Mouse (Mus musculus) forebrain, embryonic 11.5 days (tissue): ENCODE results near the gene Wdr62. TPM values are rescaled to one million over a fixed set of nuclear protein-coding genes. Genes with fewer than 3 reads are reported as not detected.

Experiments
- ATAC-seq: fragments of 200-750 bp; cut with Nextera tagmentation; replicated peaks from 2 replicates; pipeline ENCODE4 v1.8.0; 2017; ENCODE audit warnings: moderate TSS enrichment; ENCODE audit not compliant: low FRiP score
- DNase-seq: peaks from one replicate; pipeline ENCODE4 v3.0.0-alpha.2; 2017; ENCODE audit warnings: low spot score
- H3K27ac ChIP-seq: fragments of 300-500 bp; sonication (generic); 2 replicates; pipeline ENCODE4 v1.5.1; 2014; ENCODE audit warnings: low read depth, low read length
- H3K27me3 ChIP-seq: fragments of 300-500 bp; sonication (generic); 2 replicates; pipeline ENCODE4 v1.6.1; 2014; ENCODE audit warnings: mild to moderate bottlenecking, low read length, mixed read lengths; ENCODE audit not compliant: control insufficient read depth, insufficient read depth
- H3K36me3 ChIP-seq: fragments of 300-500 bp; sonication (generic); 2 replicates; pipeline ENCODE4 v1.6.1; 2014; ENCODE audit warnings: mild to moderate bottlenecking, low read length, moderate library complexity, mixed read lengths; ENCODE audit not compliant: control insufficient read depth, insufficient read depth
- H3K4me1 ChIP-seq: fragments of 300-500 bp; sonication (generic); replicated peaks from 2 replicates; pipeline ENCODE4 v1.6.1; 2014; ENCODE audit warnings: low read length, mixed read lengths; ENCODE audit not compliant: control insufficient read depth, insufficient read depth
- H3K4me2 ChIP-seq: fragments of 300-500 bp; sonication (generic); 2 replicates; pipeline ENCODE4 v1.6.1; 2014; ENCODE audit warnings: low read depth, mild to moderate bottlenecking, low read length, moderate library complexity, mixed read lengths; ENCODE audit not compliant: severe bottlenecking
- H3K4me3 ChIP-seq: fragments of 300-500 bp; sonication (generic); 2 replicates; pipeline ENCODE4 v1.5.1; 2014; ENCODE audit warnings: low read depth, low read length
- H3K9ac ChIP-seq: fragments of 300-500 bp; sonication (generic); 2 replicates; pipeline ENCODE4 v1.6.1; 2014; ENCODE audit warnings: low read length
- H3K9me3 ChIP-seq: fragments of 300-500 bp; sonication (generic); 2 replicates; pipeline ENCODE4 v1.6.1; 2016; ENCODE audit warnings: low read length, mixed read lengths; ENCODE audit not compliant: control insufficient read depth
- WGBS: fragments of 180-500 bp; shearing (Covaris S2); extraction: QIAGEN DNeasy Blood & Tissue Kit; methylation state at CpG from one replicate; pipeline ENCODE4 v1.1.7; 2014; 5-methylcytosine and 5-hydroxymethylcytosine counted together
- polyA plus RNA-seq: library from polyadenylated mRNA; unstranded; fragments of >200 nt; fragmentation: Nextera tagmentation; extraction: Ambion mirVana; gene quantifications from 2 replicates; pipeline ENCODE4 v1.2.1, GENCODE M21; 2014

Wdr62 gene
- polyA plus RNA-seq, 1 experiment from 2014 or later, result 21.7 TPM

- no peak overlapping the region for H3K9ac ChIP-seq
- H3K36me3 ChIP-seq, result no peaks in the 10 kb centered on the region
- no peak overlapping the region for H3K4me2 ChIP-seq
- H3K27me3 ChIP-seq, result no peaks in the 10 kb centered on the region
- no peak overlapping the region for H3K4me3 ChIP-seq
- no peak overlapping the region for H3K27ac ChIP-seq
- ATAC-seq, result no peak
- H3K4me1 ChIP-seq, result no peaks in the 10 kb centered on the region; the same call in 1 of the 2 replicates
- H3K9me3 ChIP-seq, result no peaks in the 10 kb centered on the region
- 80% methylated on average over 5 of the region's 5 CpGs for whole genome bisulfite sequencing
- no peak for DNase-seq
Measured at GRCm38 (mm10) chr7:30200200-30200599, 80.0 kb downstream of the Wdr62 start.

GRCm38 (mm10) chr7:30199498-30200139 lies 80.6 kb downstream of the Wdr62 start:
- Histone ChIP-seq H3K4me3 (no peak overlapping the region), H3K27ac (no peak overlapping the region), H3K27me3 (no peaks in the 10 kb centered on the region), H3K4me2 (no peak overlapping the region), H3K9me3 (no peaks in the 10 kb centered on the region), H3K36me3 (no peaks in the 10 kb centered on the region), H3K9ac (no peak overlapping the region), H3K4me1 (no peaks in the 10 kb centered on the region; the same call in 1 of the 2 replicates)
- 79% methylated on average over 18 of the region's 18 CpGs for WGBS
- no peak for ATAC-seq
- DNase-seq, result no peak

DNA sequence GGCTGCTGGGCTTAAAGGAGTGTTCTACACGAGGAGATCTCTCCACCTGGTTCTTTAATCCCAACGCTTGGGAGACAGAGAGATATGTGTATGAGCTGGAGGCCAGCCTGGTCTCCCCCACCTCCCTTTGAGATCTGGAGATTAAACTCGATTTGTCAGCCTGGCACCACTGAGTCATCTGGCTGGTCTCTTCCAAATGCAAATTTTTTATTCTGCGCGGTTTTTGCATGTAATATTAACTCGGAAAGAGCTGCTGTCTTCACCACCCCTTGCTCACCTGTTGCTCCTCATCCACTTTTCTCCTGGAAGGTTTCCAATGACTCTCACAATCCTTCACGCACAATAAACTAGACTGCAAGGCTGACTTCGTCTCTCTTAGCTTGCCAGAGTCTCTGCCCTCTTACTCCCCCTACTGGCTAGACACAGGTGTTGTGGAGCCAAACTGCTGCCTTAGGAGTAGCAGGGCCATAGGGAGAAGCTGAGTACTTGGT lies 81.7 kb downstream of the Wdr62 start, which contains the start of gene Capns1:
TSS of gene Capns1 (minus strand) at position 331 of the 491 bp plus-strand sequence.
- no peak within 1 kb of the TSS for H3K4me3 ChIP-seq
- no peak within 1 kb of the TSS for H3K4me2 ChIP-seq

DNA sequence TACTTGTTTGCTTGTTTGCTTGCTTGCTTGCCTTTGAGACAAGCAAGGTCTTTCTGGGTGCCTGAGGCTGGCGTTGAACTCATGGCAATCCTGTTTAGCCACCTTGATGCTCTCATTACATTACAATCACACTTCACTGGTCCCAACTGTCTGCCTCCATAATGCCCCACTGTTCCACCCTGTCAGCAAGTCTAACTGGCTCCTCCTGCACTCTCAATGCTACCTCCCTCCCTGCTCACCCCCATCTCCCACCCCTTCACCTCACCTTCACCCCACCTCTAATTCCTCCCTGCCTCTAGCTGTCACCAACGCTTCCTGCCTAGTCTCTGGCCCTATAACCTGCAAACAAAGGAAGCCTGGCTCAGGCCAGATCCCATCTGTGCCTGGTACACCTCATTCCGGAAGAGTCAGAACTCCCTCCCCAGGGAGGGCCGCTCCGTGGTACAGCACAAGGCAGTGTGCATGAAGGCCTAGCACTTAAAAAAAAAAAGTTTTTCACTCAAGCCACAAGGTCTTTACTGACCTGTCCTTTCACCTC lies 82.6 kb downstream of the Wdr62 start:
- no peak overlapping the region for H3K27ac ChIP-seq
- H3K36me3 ChIP-seq, result no peaks in the 10 kb centered on the region
- H3K27me3 ChIP-seq, result no peaks in the 10 kb centered on the region
- DNase-seq (no peak), ATAC-seq (no peak)
- H3K9ac ChIP-seq, result no peak overlapping the region
- 78% methylated on average over 5 of the region's 5 CpGs for WGBS
- no peak overlapping the region for H3K4me2 ChIP-seq
- no peak overlapping the region for H3K4me3 ChIP-seq
- no peaks in the 10 kb centered on the region for H3K9me3 ChIP-seq
- peaks cover 8% of the 10 kb centered on the region; the same call in 1 of the 2 replicates for H3K4me1 ChIP-seq

More for the DNA sequence above, 81.7 kb downstream of the Wdr62 start, which contains the start of gene Capns1:
- Histone ChIP-seq H3K27ac (no peak within 1 kb of the TSS), H3K9ac (no peak within 1 kb of the TSS), H3K27me3 (no peaks in the 10 kb centered on the region), H3K9me3 (no peaks in the 10 kb centered on the region), H3K4me1 (no peaks in the 10 kb centered on the region; the same call in 1 of the 2 replicates), H3K36me3 (no peaks in the 10 kb centered on the region)
- peak; percentile 80 for DNase-seq
- 10% methylated on average over 8 of the region's 8 CpGs for WGBS
- ATAC-seq, result no peak; the same call in 1 of the 2 replicates

DNA sequence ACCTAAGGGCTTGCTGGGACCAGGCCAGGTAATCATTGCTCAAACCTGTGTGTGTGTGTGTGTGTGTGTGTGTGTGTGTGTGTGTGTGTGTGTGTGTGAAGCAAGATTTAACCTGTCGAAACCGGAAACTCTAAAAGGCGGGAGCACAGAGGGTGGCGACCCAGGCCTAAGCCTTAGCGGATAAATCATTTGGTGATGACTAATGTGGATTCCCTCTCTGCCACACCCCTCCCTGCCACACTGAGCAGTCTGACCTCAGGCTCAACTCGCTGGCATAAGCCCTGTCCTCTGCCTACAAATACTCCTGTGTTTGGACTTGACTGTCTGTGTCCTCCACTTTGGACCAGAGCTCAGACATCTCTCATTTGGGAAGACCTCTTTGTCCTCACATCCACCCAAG lies 84.0 kb downstream of the Wdr62 start:
- H3K9me3 ChIP-seq, result no peaks in the 10 kb centered on the region
- H3K27me3 ChIP-seq, result no peaks in the 10 kb centered on the region
- no peak overlapping the region for H3K4me2 ChIP-seq
- no peak overlapping the region for H3K4me3 ChIP-seq
- no peak overlapping the region for H3K27ac ChIP-seq
- DNase-seq, result no peak
- WGBS, result 76% methylated on average over 6 of the region's 6 CpGs
- H3K9ac ChIP-seq, result no peak overlapping the region
- no peak for ATAC-seq
- H3K4me1 ChIP-seq, result peaks cover 10% of the 10 kb centered on the region
- H3K36me3 ChIP-seq, result no peaks in the 10 kb centered on the region

DNA sequence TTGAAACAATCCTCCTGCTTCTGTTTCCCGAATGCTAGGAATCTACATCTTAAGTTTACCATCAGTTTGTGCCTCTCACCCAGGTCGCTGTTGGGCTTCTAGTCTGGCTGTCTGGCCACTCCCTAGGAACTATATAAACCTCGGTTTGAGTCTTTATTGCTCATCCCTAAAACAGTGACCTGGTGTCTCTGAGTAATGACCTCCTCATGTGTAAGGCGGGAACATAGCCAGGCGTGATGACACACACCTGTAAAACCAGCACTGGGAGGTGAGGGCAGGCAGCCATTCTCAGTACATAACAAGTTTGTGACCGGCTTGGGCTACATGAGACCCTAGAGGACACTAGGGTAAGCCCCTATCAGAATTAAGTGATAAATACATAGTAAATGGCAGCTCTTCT lies 84.8 kb downstream of the Wdr62 start:
- no peak for DNase-seq
- H3K4me1 ChIP-seq, result peaks cover 10% of the 10 kb centered on the region
- WGBS, result 76% methylated on average over 6 of the region's 6 CpGs
- H3K27me3 ChIP-seq, result no peaks in the 10 kb centered on the region
- no peak overlapping the region for H3K27ac ChIP-seq
- H3K4me3 ChIP-seq, result peak overlapping the region; percentile 72; the same call in 1 of the 2 replicates
- H3K9ac ChIP-seq, result peak overlapping the region; percentile 76; the same call in 1 of the 2 replicates
- no peaks in the 10 kb centered on the region for H3K9me3 ChIP-seq
- peak overlapping the region; percentile 79; the same call in 1 of the 2 replicates for H3K4me2 ChIP-seq
- no peak for ATAC-seq
- no peaks in the 10 kb centered on the region; the same call in 1 of the 2 replicates for H3K36me3 ChIP-seq

- Histone ChIP-seq H3K4me1 (peaks cover 10% of the 10 kb centered on the region), H3K27me3 (no peaks in the 10 kb centered on the region), H3K4me2 (peak overlapping the region; percentile 79), H3K9ac (peak overlapping the region; percentile 76), H3K27ac (peak overlapping the region; percentile 27; the same call in 1 of the 2 replicates), H3K4me3 (peak overlapping the region; percentile 72), H3K9me3 (no peaks in the 10 kb centered on the region), H3K36me3 (no peaks in the 10 kb centered on the region; the same call in 1 of the 2 replicates)
- WGBS, result under 1% methylated on average over 28 of the region's 28 CpGs
- ATAC-seq, result peak; percentile 83
- peak; percentile 98 for DNase-seq
Measured at GRCm38 (mm10) chr7:30194884-30195283, 85.3 kb downstream of the Wdr62 start.

- Histone ChIP-seq H3K9me3 (no peaks in the 10 kb centered on the region), H3K27ac (peak overlapping the region; percentile 27; the same call in 1 of the 2 replicates), H3K27me3 (no peaks in the 10 kb centered on the region), H3K9ac (peak overlapping the region; percentile 76), H3K4me1 (peaks cover 10% of the 10 kb centered on the region), H3K4me3 (peak overlapping the region; percentile 72), H3K4me2 (peak overlapping the region; percentile 79), H3K36me3 (no peaks in the 10 kb centered on the region; the same call in 1 of the 2 replicates)
- DNase-seq (no peak), ATAC-seq (peak; percentile 38)
- WGBS, result under 1% methylated on average over 26 of the region's 26 CpGs
Measured at GRCm38 (mm10) chr7:30194101-30194831, 86.0 kb downstream of the Wdr62 start.
